Mouse (Mus musculus): Measurements from ENCODE around the gene Gpr12. TPM values are rescaled to one million over a fixed set of nuclear protein-coding genes. Genes with fewer than 3 reads are reported as not detected.
"Not testable (repeated sequence)": the region's sequence is repeated elsewhere in the genome, so short reads cannot be mapped to it uniquely, and the experiment has no call there.

Gpr12 gene
- total RNA-seq, 2 experiments from 2014 or later, result not detected

DNA sequence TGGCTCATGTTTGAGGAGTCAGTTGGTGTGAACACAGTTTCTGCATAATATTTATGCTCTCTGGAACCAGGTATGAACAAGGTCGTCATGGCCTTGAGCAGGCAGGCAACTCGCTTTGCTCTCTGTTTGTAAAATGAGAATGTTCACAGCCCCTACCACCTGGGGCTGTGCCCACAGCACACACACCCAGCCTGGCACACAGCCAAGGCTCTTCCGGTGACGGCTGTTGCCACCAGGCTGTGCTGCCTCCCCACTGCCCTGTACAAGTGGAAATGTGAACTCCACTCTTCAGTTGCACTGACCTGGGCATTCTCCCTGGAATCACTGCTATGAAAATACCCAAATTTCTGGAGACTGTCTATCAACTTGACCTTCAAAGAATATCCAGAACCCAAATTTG lies 5.9 kb upstream of the Gpr12 start:
- intact Hi-C loops (cut with DNase I), result no loop called here
- DNase-seq, result no peak

DNA sequence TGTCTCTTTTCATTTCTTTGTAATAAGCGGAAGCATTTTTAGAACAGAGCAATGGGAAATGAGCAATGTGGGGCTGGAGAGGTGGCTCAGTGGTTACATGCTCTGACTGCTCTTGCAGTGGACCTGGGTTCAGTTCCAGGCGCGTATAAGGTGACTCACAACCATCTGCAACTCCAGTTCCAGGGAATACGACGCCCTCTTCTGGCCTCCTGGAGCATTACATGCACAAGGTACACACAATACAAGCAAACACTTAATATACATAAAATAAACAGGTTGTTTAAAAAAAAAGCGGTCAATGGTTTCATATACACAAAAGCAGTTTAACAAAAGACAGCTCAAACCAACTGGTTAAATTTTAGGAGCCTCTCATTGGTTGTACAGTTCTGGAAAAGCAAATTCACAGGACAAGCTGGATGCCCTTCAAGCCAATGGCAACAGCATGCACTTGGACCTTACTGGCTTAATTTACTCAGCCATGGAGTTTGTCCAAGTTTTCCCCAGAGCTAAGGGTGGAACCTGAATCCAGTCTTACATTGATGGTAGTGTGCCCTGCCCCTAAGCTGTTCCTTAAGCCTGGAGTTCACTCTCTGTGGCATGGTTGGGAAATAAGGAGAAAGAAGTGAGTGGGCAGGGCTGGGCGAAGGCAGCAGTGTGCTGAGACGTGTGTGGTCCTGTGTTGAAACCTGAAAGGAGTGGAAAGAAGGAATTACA lies 1.5 kb upstream of the Gpr12 start:
- no peak for DNase-seq
- intact Hi-C loops (cut with DNase I), result no loop called here

DNA sequence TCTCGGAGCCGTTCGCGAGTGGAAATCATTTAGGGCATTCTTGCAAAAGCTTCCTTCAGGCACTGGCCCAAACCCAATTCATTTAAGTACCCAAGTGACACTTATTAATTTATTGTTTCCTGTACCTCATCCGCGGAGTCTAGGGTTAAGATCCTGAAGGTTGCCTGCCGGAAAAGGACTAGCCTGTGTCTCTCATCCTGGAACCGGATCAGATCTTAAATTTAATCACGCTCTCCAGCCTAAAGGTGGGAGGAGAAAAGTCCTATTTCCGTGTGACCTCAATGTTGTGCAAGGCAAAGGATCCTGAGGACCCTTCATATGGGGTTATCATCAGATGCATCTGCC lies 240 bp upstream of the Gpr12 start:
- no peak for DNase-seq
- intact Hi-C loops (cut with DNase I), result no loop called here

DNA sequence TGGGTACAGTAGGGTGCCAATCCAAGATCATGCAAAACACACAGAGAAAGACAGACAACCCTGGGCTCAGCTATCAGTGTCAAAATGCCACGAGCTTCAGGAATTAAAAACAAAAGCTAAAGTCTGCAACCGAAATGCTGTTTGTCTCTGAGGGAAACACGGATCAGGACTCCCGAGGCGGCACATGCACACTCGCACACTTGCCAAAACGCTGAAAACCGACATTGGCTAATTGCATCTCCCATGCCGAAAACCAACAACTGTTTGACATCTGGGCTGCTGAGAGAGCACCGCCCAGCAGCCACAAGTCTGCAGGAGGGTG lies 922 bp downstream of the Gpr12 start:
- intact Hi-C loops (cut with DNase I), result no loop called here
- DNase-seq, result no peak

DNA sequence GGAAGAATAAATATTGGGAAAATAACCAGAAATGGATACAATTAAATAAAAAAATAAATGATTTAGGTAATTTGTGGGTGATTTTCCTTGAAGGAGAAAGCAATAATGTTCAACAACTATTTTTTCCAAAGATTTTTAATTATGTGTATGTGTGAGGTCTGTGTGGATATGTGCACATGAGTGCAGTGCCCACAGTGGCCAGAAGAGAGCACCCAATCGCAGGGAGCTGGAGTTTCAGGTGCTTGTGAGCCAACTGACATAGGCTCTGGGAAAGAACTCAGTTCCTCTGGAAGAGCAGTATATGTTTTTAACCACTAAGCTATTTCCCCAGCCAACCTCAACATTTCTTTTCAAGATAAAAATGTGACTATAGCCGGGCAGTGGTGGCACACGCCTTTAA lies 8.4 kb downstream of the Gpr12 start:
- intact Hi-C loops (cut with DNase I), result no loop called here
- no peak for DNase-seq

DNA sequence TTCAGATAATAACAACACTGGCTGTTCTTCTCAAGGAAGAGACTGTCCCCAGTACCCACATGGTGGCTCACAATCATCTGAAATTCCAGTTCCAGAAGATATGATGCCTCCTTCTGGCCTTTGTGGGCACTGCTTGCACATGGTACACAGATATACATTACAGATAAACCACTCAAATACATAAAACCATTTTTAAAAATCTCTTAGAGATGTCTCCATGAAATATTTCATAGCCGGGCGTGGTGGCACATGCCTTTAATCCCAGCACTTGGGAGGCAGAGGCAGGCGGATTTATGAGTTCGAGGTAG lies 12.3 kb downstream of the Gpr12 start:
- DNase-seq; intact Hi-C loops (cut with DNase I): not testable (repeated sequence)

DNA sequence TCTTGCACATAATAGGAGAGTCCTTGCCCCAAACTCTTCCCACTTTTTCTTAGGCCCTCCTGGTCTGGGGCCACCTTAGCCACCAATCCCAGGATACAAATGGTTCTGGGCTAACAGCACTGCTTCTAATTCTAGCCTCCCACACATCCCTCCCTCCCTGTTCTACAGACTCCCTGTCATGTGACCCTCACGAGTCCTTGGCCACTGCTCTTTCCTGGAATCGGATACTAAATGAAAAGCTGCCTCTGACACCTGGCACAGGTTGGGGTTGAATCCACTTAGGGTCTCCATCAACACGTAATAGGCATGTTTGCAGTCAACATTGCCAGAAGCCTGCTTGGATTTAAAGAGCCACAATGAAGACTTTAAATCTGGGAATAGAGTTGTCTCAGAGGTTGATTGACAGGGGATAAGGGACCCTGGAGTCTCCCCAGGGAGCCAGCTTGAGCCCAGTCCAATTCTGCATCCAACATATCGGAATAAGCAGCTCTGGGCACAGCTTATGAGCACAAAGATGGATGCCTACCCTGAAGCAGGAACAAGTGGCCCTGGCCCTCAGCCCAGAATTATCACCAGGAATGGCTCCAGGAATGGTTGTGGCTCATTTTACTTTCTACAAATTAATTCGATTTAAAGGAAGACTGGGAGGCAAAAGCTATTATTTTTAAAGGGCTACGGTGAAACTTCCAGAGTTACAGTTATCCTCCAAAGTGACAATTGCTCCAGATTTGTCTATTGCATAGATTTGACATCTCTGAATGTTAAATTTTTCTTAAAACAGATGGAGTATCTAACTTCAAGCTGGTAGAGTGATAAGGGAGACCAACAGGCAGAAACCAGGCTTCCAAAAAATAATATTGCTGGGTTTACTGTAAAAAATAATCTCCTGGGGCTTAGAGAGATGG lies 13.0 kb downstream of the Gpr12 start:
- intact Hi-C loops (cut with DNase I); DNase-seq: not testable (repeated sequence)

DNA sequence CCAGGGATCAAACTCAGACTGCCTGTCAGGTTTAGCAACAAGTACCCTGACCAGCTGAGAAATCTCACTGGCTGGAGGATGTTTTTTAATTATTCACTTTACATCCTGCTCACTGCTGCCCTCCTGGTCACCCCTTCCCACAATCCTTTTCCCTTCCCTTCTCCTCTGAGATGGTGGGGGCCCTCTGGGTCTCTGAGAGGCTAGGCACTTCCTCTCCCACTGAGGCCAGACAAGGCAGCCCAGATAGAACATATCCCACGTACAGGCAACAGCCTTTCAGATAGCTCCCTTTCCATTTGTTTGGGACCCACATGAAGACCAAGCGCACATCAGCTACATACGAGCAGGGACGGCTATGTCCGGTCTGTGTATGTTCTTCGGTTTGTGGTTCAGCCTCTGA lies 14.9 kb downstream of the Gpr12 start:
- intact Hi-C loops (cut with DNase I); DNase-seq: not testable (repeated sequence)

DNA sequence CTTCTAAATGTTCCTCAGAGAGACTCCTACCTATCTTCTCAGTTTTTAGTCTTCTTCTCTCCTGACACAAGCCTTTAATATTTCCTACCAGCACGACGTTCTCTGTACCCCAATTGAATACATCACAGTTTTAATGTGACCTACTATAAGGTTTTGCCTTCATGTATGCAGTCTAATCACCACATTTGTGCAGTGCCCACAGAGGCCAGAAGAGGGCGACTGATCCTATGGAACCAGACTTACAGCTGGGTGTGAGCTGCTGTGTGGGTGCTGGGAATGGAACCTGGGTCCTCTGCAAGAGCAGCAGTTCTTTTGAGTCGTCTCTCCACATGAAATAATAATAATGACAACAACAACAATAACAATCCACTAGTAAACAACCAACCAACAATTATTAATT lies 18.0 kb downstream of the Gpr12 start:
- DNase-seq, result no peak
- intact Hi-C loops (cut with DNase I), result no loop called here

DNA sequence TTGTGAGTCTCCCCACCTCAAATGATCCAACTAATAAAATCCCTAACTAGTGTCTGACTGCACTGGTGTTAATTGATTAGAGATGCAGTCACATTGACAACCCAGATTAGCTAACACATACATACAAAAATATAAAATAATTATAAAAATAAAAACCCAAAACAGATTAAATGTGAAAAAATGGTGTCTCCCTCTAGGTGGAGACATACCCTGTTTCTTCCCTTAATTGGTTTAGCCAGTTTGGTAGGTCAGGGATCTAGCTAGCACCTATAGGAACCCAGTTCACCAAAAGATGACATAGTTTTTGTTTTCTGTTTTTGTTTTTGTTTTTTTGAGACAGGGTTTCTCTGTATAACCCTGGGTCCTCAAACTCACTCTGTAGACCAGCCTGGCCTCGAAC lies 20.8 kb downstream of the Gpr12 start:
- intact Hi-C loops (cut with DNase I), result no loop called here
- DNase-seq, result no peak

DNA sequence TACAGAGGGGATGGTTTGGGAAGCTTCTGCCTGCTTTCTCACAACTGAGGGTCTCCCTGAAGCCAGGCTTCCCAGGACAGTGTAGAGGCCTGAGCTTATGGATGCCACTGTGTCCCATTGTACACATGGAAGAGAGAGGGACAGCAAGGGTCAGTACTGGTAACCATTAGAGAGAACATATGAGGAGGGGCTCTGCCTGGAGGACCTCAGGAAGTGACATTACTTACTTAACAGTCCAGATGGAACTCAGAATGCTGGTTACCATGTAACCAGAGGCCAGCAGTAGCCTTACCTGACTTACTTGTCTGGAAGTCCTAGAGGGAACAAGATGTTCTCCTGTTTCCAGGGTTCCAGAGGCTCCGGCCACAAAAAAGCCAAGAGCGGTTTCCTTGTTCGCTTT lies 29.2 kb downstream of the Gpr12 start, which contains the start of gene Gm3415:
TSS of gene Gm3415 (plus strand) at position 301 of the 400 bp plus-strand sequence.
- intact Hi-C loops (cut with DNase I); DNase-seq: not testable (repeated sequence)

DNA sequence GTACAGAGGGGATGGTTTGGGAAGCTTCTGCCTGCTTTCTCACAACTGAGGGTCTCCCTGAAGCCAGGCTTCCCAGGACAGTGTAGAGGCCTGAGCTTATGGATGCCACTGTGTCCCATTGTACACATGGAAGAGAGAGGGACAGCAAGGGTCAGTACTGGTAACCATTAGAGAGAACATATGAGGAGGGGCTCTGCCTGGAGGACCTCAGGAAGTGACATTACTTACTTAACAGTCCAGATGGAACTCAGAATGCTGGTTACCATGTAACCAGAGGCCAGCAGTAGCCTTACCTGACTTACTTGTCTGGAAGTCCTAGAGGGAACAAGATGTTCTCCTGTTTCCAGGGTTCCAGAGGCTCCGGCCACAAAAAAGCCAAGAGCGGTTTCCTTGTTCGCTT lies 47.7 kb downstream of the Gpr12 start, which contains the start of gene Gm3409:
TSS of gene Gm3409 (plus strand) at position 301 of the 400 bp plus-strand sequence.
- DNase-seq; intact Hi-C loops (cut with DNase I): not testable (repeated sequence)

Other genes starting within 250 kb of the Gpr12 start
- under 1 TPM; 0.82 to 0.91 TPM for gene Wasf3, start 200.3 kb downstream of the Gpr12 start, total RNA-seq (2021)
- not detected for gene Gm6408, start 103.3 kb downstream of the Gpr12 start, total RNA-seq (2021)
- not detected for gene Gm6370, start 93.9 kb downstream of the Gpr12 start, total RNA-seq (2021)
- not detected for gene 4930449I24Rik, start 82.8 kb downstream of the Gpr12 start, total RNA-seq (2021)
- gene Gm3402, start 71.1 kb downstream of the Gpr12 start, total RNA-seq (2021), result not detected
- gene Gm3404, start 59.4 kb downstream of the Gpr12 start, total RNA-seq (2021), result not detected
- gene Gm3409, start 47.6 kb downstream of the Gpr12 start, total RNA-seq (2021), result not detected
- not detected for gene Gm3415, start 29.1 kb downstream of the Gpr12 start, total RNA-seq (2021)
- 10 to 100 TPM; 15.9 to 16.8 TPM for gene Usp12, start 209.8 kb upstream of the Gpr12 start, total RNA-seq (2021)
- gene Rpl21, start 247.7 kb upstream of the Gpr12 start, total RNA-seq (2021), result 100 to 1,000 TPM; 104 to 128 TPM

All from gastrocnemius, postnatal 36 days (tissue).